Mouse (Mus musculus): ENCODE data around the gene Immp2l.

DNA sequence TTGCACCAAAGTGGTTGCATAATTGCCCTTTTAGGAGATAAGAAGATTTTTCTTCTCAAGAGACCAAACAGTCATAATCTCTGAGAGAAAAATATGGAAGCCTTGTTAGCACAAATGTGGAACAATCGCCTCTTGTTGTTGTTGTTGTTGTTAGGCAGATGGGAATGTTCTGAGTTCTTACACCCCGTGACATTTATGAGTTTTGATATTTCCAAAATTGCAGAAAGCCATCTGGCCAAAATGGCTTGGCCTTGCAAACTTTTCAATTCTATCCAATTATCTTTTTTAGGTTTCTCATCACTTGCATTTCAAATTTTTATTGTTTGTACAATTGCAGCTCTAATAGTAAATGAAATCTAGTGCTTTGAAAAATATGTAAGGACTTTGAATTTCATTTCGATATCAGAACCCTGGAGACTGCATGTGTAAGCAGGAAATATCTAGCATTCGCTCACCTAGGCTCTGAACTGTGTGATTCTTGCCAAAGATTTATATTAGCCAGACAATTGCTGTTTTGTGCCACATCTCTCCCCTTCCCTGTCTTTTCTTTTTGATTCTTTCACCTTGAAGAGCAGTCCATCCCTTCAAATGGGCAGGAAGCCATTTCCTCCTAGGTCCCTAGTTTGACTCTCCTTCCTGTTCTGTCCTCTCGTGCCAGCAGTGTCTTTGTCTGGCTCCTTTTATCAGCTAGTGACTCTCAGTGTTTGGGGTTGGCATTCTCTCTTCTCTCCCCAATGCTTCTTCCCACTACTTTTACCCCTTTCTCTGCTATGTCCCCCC lies 412.5 kb downstream of the Immp2l start:
- TF ChIP-seq CTCF (IDR thresholded peaks at IDR 0.05) (no peak), EP300 (IDR thresholded peaks at IDR 0.05; ENCODE audit: insufficient read depth, low read depth, low read length) (no peak)

Data from heart, adult 2 months (tissue).